Mouse (Mus musculus) ZHBTc4 (cell line): Measurements from ENCODE around the gene Mpv17l2.

Source experiments
- DNase-seq: peaks from one replicate; pipeline ENCODE4 v3.0.0-alpha.2; 2011; ENCODE audit warnings: low read depth, low spot score

Gene Mpv17l2

GRCm38 (mm10) chr8:70760775-70761406 is at the start of gene Mpv17l2:
Mpv17l2 (minus strand) TSS chr8:70760946.
- peak; percentile 100 for DNase-seq

- DNase-seq: no peak
These were observed 48.4 kb upstream of the Mpv17l2 start for GRCm38 (mm10) chr8:70808955-70809701.

- no peak for DNase-seq
These were observed 47.5 kb upstream of the Mpv17l2 start, which contains the start of gene Il12rb1 for GRCm38 (mm10) chr8:70808239-70808638. Il12rb1 (plus strand) TSS chr8:70808449.

GRCm38 (mm10) chr8:70807304-70807703 is 46.6 kb upstream of the Mpv17l2 start:
- no peak for DNase-seq

GRCm38 (mm10) chr8:70806541-70806940 is 45.8 kb upstream of the Mpv17l2 start:
- DNase-seq: no peak

- peak; percentile 93 for DNase-seq
These were observed 43.9 kb upstream of the Mpv17l2 start, which contains the start of gene Mast3 for GRCm38 (mm10) chr8:70804481-70805206. Mast3 (minus strand) TSS chr8:70805054.

GRCm38 (mm10) chr8:70803761-70804480 is 43.2 kb upstream of the Mpv17l2 start:
- no peak for DNase-seq

GRCm38 (mm10) chr8:70802786-70803510 is 42.2 kb upstream of the Mpv17l2 start:
- DNase-seq: peak; percentile 84

- no peak for DNase-seq
These were observed 41.1 kb upstream of the Mpv17l2 start for GRCm38 (mm10) chr8:70801830-70802229.

- no peak for DNase-seq
These were observed 40.4 kb upstream of the Mpv17l2 start for GRCm38 (mm10) chr8:70801156-70801555.

GRCm38 (mm10) chr8:70800648-70801047 is 39.9 kb upstream of the Mpv17l2 start:
- no peak for DNase-seq

- DNase-seq: no peak
These were observed 37.5 kb upstream of the Mpv17l2 start for GRCm38 (mm10) chr8:70798281-70798680.

GRCm38 (mm10) chr8:70797081-70798070 is 36.6 kb upstream of the Mpv17l2 start:
- peak; percentile 99 for DNase-seq

- no peak for DNase-seq
These were observed 35.8 kb upstream of the Mpv17l2 start for GRCm38 (mm10) chr8:70796403-70797080.

- no peak for DNase-seq
These were observed 34.6 kb upstream of the Mpv17l2 start for GRCm38 (mm10) chr8:70795370-70795769.

GRCm38 (mm10) chr8:70794215-70794614 is 33.5 kb upstream of the Mpv17l2 start:
- DNase-seq: no peak

GRCm38 (mm10) chr8:70792700-70793099 is 32.0 kb upstream of the Mpv17l2 start:
- peak; percentile 95 for DNase-seq

GRCm38 (mm10) chr8:70791975-70792691 is 31.4 kb upstream of the Mpv17l2 start:
- DNase-seq: peak; percentile 97
